Comparison of ENCODE assay signal across 8 mouse cellular contexts in the genomic region with DNA sequence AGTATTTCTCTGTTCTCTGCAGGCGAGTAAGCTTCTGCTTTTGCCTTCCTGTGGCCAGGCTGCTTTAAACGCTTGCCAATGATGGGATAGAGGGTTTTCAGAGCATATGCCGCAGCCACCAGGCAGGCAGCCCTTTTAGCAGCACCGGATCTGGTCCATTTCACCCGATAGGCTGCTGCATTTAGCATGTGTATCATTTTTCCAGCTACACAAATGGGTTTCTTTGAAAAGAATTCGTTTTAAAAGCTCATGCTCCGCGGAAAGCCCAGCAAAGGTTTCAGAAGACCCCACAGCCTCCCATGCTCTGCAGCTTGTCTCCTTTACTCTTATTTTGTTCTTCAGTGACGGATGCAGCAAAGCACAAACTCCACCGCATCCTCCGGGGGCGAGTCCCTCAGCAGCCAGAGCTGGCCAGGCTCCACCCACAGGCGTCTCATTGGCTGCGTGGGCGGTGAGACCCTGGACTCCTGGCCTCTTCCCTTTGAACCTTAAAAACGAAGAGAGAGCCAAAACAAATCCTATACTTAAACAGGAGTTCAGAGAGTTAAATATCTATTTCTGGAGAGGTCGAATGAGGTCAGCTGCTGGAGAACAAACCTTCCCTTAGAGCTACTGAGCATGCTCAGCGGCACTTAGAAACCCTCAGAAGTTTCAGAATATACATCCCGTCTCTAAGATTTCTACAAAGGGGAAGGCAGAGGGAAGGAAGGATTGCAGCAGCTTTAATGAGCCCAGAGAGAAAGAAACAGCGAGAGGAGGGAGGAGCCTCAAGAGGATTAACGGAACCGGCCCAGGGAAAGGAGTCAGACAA. TPM values are rescaled to one million over a fixed set of nuclear protein-coding genes. Genes with fewer than 3 reads are reported as not detected.
DNase-seq lines count a peak whose midpoint lies in the region; ATAC-seq lines count a peak whose summit lies in the region.

TSS of gene Abcd2 (minus strand) at position 388 of the 811 bp plus-strand sequence.

- H3K27ac ChIP-seq in hindbrain, embryonic 11.5 days (ENCODE audit: low read depth, low read length): peak within 1 kb of the TSS; percentile 63
- peak within 1 kb of the TSS; percentile 81 for H3K27ac ChIP-seq in lung, embryonic 16.5 days (ENCODE audit: low read length)

- H3K27me3 ChIP-seq in hindbrain, embryonic 11.5 days (ENCODE audit: control insufficient read depth, insufficient read depth, low read length): no peaks in the 10 kb centered on the region
- no peaks in the 10 kb centered on the region for H3K27me3 ChIP-seq in lung, embryonic 16.5 days (ENCODE audit: control insufficient read depth, insufficient read depth, low read depth, low read length)

- under 1% methylated on average over 22 of the region's 22 CpGs for WGBS in hindbrain, embryonic 11.5 days
- 0% methylated on average over 22 of the region's 22 CpGs for WGBS in lung, embryonic 16.5 days

- no peaks in the 10 kb centered on the region for H3K9me3 ChIP-seq in hindbrain, embryonic 11.5 days (ENCODE audit: control insufficient read depth, low read length)
- H3K9me3 ChIP-seq in lung, embryonic 16.5 days (ENCODE audit: control insufficient read depth, low read length): no peaks in the 10 kb centered on the region

- peak within 1 kb of the TSS; percentile 39 for H3K4me3 ChIP-seq in hindbrain, embryonic 11.5 days (ENCODE audit: low read depth, low read length)
- H3K4me3 ChIP-seq in lung, embryonic 16.5 days (ENCODE audit: low read length): peak within 1 kb of the TSS; percentile 46

- peak; percentile 51 to 60 for DNase-seq in adrenal gland, adult 18-20 months (ENCODE audit: low spot score in 2 of 2)
- peak; percentile 87 to 88 for DNase-seq in cerebellum, postnatal 25 days
- peak; percentile 65 to 75 for DNase-seq in frontal cortex, postnatal 14 days (ENCODE audit: low spot score in 2 of 2)
- DNase-seq in hindbrain, embryonic 11.5 days (ENCODE audit: low spot score): peak; percentile 84
- DNase-seq in layer of hippocampus, postnatal 10 days (ENCODE audit: low spot score in 2 of 2): peak; percentile 66 to 81
- peak; percentile 77 for DNase-seq in ovary, adult 18-20 months (ENCODE audit: low spot score)
- DNase-seq in urinary bladder, postnatal 25 days (ENCODE audit: low spot score): peak; percentile 32

- H3K36me3 ChIP-seq in hindbrain, embryonic 11.5 days (ENCODE audit: control insufficient read depth, insufficient read depth, low read length): no peaks in the 10 kb centered on the region
- H3K36me3 ChIP-seq in lung, embryonic 16.5 days (ENCODE audit: control insufficient read depth, insufficient read depth, low read length): no peaks in the 10 kb centered on the region

- H3K4me2 ChIP-seq in hindbrain, embryonic 11.5 days (replicated peaks; ENCODE audit: low read depth, low read length): peak within 1 kb of the TSS; percentile 37
- H3K4me2 ChIP-seq in lung, embryonic 16.5 days (ENCODE audit: low read depth, low read length): peak within 1 kb of the TSS; percentile 74

- no peaks in the 10 kb centered on the region for H3K4me1 ChIP-seq in hindbrain, embryonic 11.5 days (replicated peaks; ENCODE audit: control insufficient read depth, insufficient read depth, low read length)
- H3K4me1 ChIP-seq in lung, embryonic 16.5 days (replicated peaks; ENCODE audit: control insufficient read depth, insufficient read depth, low read length): no peaks in the 10 kb centered on the region; the same call in 1 of the 2 replicates

- peak; percentile 97 for ATAC-seq in hindbrain, embryonic 11.5 days (ENCODE audit: low FRiP score)
- peak; percentile 98 for ATAC-seq in lung, embryonic 16.5 days (ENCODE audit: low read depth)

- H3K9ac ChIP-seq in hindbrain, embryonic 11.5 days (ENCODE audit: low read depth, low read length): peak within 1 kb of the TSS; percentile 55
- H3K9ac ChIP-seq in lung, embryonic 16.5 days (ENCODE audit: low read length): peak within 1 kb of the TSS; percentile 54

RNA-seq across cellular contexts. Expression of gene Abcd2, which starts in this region (rescaled TPM):
- total RNA-seq in adrenal gland, adult 18-20 months (2021): 10 to 100 TPM; 11.5 to 55.6 TPM
- 22.1 and 23.4 TPM in 2 replicates for polyA plus RNA-seq in hindbrain, embryonic 11.5 days (2014; fragmentation: Nextera tagmentation; extraction: Ambion mirVana)
- total RNA-seq in layer of hippocampus, postnatal 10 days (2021): 10 to 100 TPM; 17.5 to 19.7 TPM
- 6.4 and 6.6 TPM in 2 replicates for polyA plus RNA-seq in lung, embryonic 16.5 days (2015; fragmentation: Nextera tagmentation; extraction: Ambion mirVana)

Comparison
In these comparisons a context has a peak if more than half of its experiments do, and no peak if none do; other contexts are left out.
1. Peak in every context shown above with its lines: DNase-seq, ATAC-seq, H3K4me3 ChIP-seq and H3K27ac ChIP-seq.
2. DNase-seq: peak in every context shown above with its lines; median percentile 88 in cerebellum, postnatal 25 days; 84 in hindbrain, embryonic 11.5 days; 77 in ovary, adult 18-20 months; 74 in layer of hippocampus, postnatal 10 days; 70 in frontal cortex, postnatal 14 days; 56 in adrenal gland, adult 18-20 months; 32 in urinary bladder, postnatal 25 days.